Mouse (Mus musculus): ENCODE results near the gene Cx3cr1.

DNA sequence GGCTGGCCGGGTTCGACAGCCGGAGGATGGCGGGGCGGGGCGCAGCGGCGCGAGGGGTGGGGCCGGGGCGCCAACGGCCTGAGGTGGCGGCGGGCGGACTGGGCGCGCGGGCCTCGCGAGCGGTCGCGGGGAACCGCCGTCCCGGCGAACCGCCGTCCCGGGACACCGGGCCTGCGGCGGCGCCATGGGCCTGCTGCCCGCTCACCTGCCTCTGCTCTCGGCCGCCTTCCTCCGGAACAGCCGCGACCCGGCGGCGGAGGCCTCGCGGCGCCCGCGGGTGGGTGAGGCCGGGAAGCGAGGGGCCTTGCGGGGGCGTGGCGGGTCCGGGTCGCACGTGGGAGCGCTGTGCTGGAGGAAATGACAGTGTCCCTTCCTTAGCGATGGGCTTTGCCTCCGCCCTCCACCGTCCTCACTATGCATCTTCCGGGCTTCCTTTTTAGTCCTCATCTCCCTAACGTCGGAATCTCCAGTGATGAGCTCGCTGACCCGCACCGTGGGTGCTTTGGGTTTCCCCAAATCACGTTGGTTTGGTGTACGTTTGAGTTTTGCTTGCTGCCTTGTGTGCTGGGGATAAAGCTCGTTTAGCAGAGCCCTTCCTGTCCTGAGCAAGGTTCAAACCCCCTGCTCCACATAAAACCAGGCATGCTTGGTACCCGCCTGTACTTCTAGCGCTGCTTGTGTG, 174.5 kb downstream of the Cx3cr1 start:
- no peak for TF ChIP-seq CTCF (IDR thresholded peaks at IDR 0.05)
- no peak for TF ChIP-seq POLR2A (IDR thresholded peaks at IDR 0.05; ENCODE audit: insufficient read depth, low read depth, low read length)
- TF ChIP-seq EP300 (IDR thresholded peaks at IDR 0.05; ENCODE audit: insufficient read depth, low read depth, low read length): no peak
